Mouse (Mus musculus): ENCODE results near the gene Knstrn. TPM values are rescaled to one million over a fixed set of nuclear protein-coding genes. Genes with fewer than 3 reads are reported as not detected.

Knstrn gene
- total and polyA plus RNA-seq, 3 experiments, result 72.9 to 97.2 (median 72.9) TPM

- Histone ChIP-seq H3K4me1 (ENCODE audit: control insufficient read depth in 1 of 2, insufficient read depth in 2 of 2) (peaks cover 10 to 18% of the 10 kb centered on the region in 2 experiments), H3K4me3 (replicated peaks in 1 of 3; ENCODE audit: low read depth in 2 of 3, low read length in 2 of 3, poor library complexity in 1 of 3) (no peak overlapping the region), H3K4me2 (ENCODE audit: insufficient read depth, low read depth, poor library complexity, severe bottlenecking) (no peak overlapping the region), H3K9ac (ENCODE audit: insufficient read depth, low read depth) (no peak overlapping the region), H3K79me2 (replicated peaks; ENCODE audit: control insufficient read depth, extremely low read depth, insufficient read depth, poor library complexity, severe bottlenecking) (no peaks in the 10 kb centered on the region), H3K9me3 (replicated peaks; ENCODE audit: low read length) (peaks cover 4% of the 10 kb centered on the region), H3K27ac (ENCODE audit: insufficient read depth, low read depth) (no peak overlapping the region), H3K27me3 (replicated peaks) (no peaks in the 10 kb centered on the region), H3K36me3 (replicated peaks in 1 of 2; ENCODE audit: control insufficient read depth in 1 of 2, insufficient read depth in 1 of 2, low read length in 1 of 2) (no peaks in the 10 kb centered on the region)
- no peak for TF ChIP-seq USF2 (conservative IDR thresholded peaks at IDR 0.05; ENCODE audit: low read depth, low read length)
- no peak; the same call in 1 of the 2 replicates for TF ChIP-seq RAD21 (IDR thresholded peaks at IDR 0.05; ENCODE audit: low read depth, low read length)
- TF ChIP-seq ETS1 (conservative IDR thresholded peaks at IDR 0.05; ENCODE audit: low read depth, low read length), result no peak
- no peak for TF ChIP-seq MAFK (IDR thresholded peaks at IDR 0.05; ENCODE audit: insufficient replicate concordance, low read length)
- no peak for TF ChIP-seq NELFE (IDR thresholded peaks at IDR 0.05; ENCODE audit: low read depth, low read length)
- TF ChIP-seq CTCF (conservative IDR thresholded peaks at IDR 0.05 in 1 of 2, IDR thresholded peaks at IDR 0.05 in 1 of 2; ENCODE audit: low read depth in 2 of 2, low read length in 2 of 2), result 0 out of 4 replicates have a peak, but pooled peaks of 1 of the 2 experiments have one; percentile 10
- no peak for TF ChIP-seq RCOR1 (conservative IDR thresholded peaks at IDR 0.05; ENCODE audit: low read depth, low read length)
- TF ChIP-seq MEF2A (IDR thresholded peaks at IDR 0.05; ENCODE audit: borderline replicate concordance, low read depth, low read length), result no peak
- in situ Hi-C loops (cut with MboI; ENCODE audit: low pct_ligation_motif_present, low pct_unique_long_range_greater_than_20kb, low sequenced_read_pairs), result no loop called here
- dilution Hi-C loops (cut with MboI; ENCODE audit: extremely low pct_ligation_motif_present, extremely low pct_unique_long_range_greater_than_20kb, low sequenced_read_pairs), result no loop called here
- DNase-seq (ENCODE audit: extremely low read depth), result peak; percentile 5
Observed at GRCm38 (mm10) chr2:118846246-118846645, 32.4 kb downstream of the Knstrn start.

GRCm38 (mm10) chr2:118851756-118852155 lies 38.0 kb downstream of the Knstrn start:
- in situ Hi-C loops (cut with MboI; ENCODE audit: low pct_ligation_motif_present, low pct_unique_long_range_greater_than_20kb, low sequenced_read_pairs), result no loop called here
- dilution Hi-C loops (cut with MboI; ENCODE audit: extremely low pct_ligation_motif_present, extremely low pct_unique_long_range_greater_than_20kb, low sequenced_read_pairs), result no loop called here
- Histone ChIP-seq H3K79me2 (replicated peaks; ENCODE audit: control insufficient read depth, extremely low read depth, insufficient read depth, poor library complexity, severe bottlenecking) (no peaks in the 10 kb centered on the region), H3K9ac (ENCODE audit: insufficient read depth, low read depth) (no peak overlapping the region), H3K9me3 (replicated peaks; ENCODE audit: low read length) (no peaks in the 10 kb centered on the region), H3K4me1 (ENCODE audit: control insufficient read depth in 1 of 2, insufficient read depth in 2 of 2) (no peaks in the 10 kb centered on the region), H3K27me3 (replicated peaks) (no peaks in the 10 kb centered on the region), H3K27ac (ENCODE audit: insufficient read depth, low read depth) (no peak overlapping the region), H3K4me3 (replicated peaks in 1 of 3; ENCODE audit: low read depth in 2 of 3, low read length in 2 of 3, poor library complexity in 1 of 3) (no peak overlapping the region), H3K4me2 (ENCODE audit: insufficient read depth, low read depth, poor library complexity, severe bottlenecking) (no peak overlapping the region), H3K36me3 (replicated peaks in 1 of 2; ENCODE audit: control insufficient read depth in 1 of 2, insufficient read depth in 1 of 2, low read length in 1 of 2) (no peaks in the 10 kb centered on the region)
- DNase-seq (ENCODE audit: extremely low read depth), result no peak
- TF ChIP-seq ZKSCAN1 (IDR thresholded peaks at IDR 0.05; ENCODE audit: borderline replicate concordance, low read depth, low read length), result no peak

GRCm38 (mm10) chr2:118861454-118862339 lies 47.9 kb downstream of the Knstrn start, which contains the start of gene Ivd:
Gene Ivd (plus strand): TSS chr2:118861954.
- H3K9me3 ChIP-seq (replicated peaks; ENCODE audit: low read length), result no peaks in the 10 kb centered on the region
- H3K9ac ChIP-seq (ENCODE audit: insufficient read depth, low read depth), result peak within 1 kb of the TSS; percentile 80
- H3K4me3 ChIP-seq (replicated peaks in 1 of 3; ENCODE audit: low read depth in 2 of 3, low read length in 2 of 3, poor library complexity in 1 of 3), result peak within 1 kb of the TSS; percentile 77 to 85 (median 83)
- DNase-seq (ENCODE audit: extremely low read depth), result peak; percentile 95
- peaks cover 0 to 21% of the 10 kb centered on the region in 2 experiments for H3K36me3 ChIP-seq (replicated peaks in 1 of 2; ENCODE audit: control insufficient read depth in 1 of 2, insufficient read depth in 1 of 2, low read length in 1 of 2)
- no peak within 1 kb of the TSS for H3K27ac ChIP-seq (ENCODE audit: insufficient read depth, low read depth)
- in situ Hi-C loops (cut with MboI; ENCODE audit: low pct_ligation_motif_present, low pct_unique_long_range_greater_than_20kb, low sequenced_read_pairs), result no loop called here
- H3K27me3 ChIP-seq (replicated peaks), result peaks cover 2% of the 10 kb centered on the region
- H3K4me1 ChIP-seq (ENCODE audit: control insufficient read depth in 1 of 2, insufficient read depth in 2 of 2), result peaks cover 0 to 20% of the 10 kb centered on the region in 2 experiments; a peak in 2 of 4 replicates
- dilution Hi-C loops (cut with MboI; ENCODE audit: extremely low pct_ligation_motif_present, extremely low pct_unique_long_range_greater_than_20kb, low sequenced_read_pairs), result no loop called here
- H3K79me2 ChIP-seq (replicated peaks; ENCODE audit: control insufficient read depth, extremely low read depth, insufficient read depth, poor library complexity, severe bottlenecking), result no peaks in the 10 kb centered on the region; the same call in 1 of the 2 replicates
- peak within 1 kb of the TSS; percentile 99 for H3K4me2 ChIP-seq (ENCODE audit: insufficient read depth, low read depth, poor library complexity, severe bottlenecking)
- TF ChIP-seq CTCF (conservative IDR thresholded peaks at IDR 0.05 in 1 of 2, IDR thresholded peaks at IDR 0.05 in 1 of 2; ENCODE audit: low read depth in 2 of 2, low read length in 2 of 2) (no peak), E2F4 (IDR thresholded peaks at IDR 0.05; ENCODE audit: insufficient replicate concordance, low read depth, low read length) (no peak), POLR2A (IDR thresholded peaks at IDR 0.05; ENCODE audit: low read depth, low read length) (peak; percentile 87), MXI1 (IDR thresholded peaks at IDR 0.05; ENCODE audit: low read depth, low read length) (peak; percentile 60; the same call in 1 of the 2 replicates), ELF1 (IDR thresholded peaks at IDR 0.05; ENCODE audit: low read depth, low read length) (peak; percentile 50), USF1 (IDR thresholded peaks at IDR 0.05; ENCODE audit: low read depth, low read length) (no peak), CHD2 (IDR thresholded peaks at IDR 0.05; ENCODE audit: low read length) (peak; percentile 94), KAT2A (IDR thresholded peaks at IDR 0.05; ENCODE audit: insufficient replicate concordance, low read length) (0 out of 2 replicates have a peak, but pooled peaks have one; percentile 46), ZKSCAN1 (IDR thresholded peaks at IDR 0.05; ENCODE audit: borderline replicate concordance, low read depth, low read length) (no peak), GABPA (IDR thresholded peaks at IDR 0.05; ENCODE audit: insufficient replicate concordance, low read depth, low read length) (no peak), RAD21 (IDR thresholded peaks at IDR 0.05; ENCODE audit: low read depth, low read length) (no peak), NRF1 (IDR thresholded peaks at IDR 0.05; ENCODE audit: low read depth, low read length) (0 out of 2 replicates have a peak, but pooled peaks have one; percentile 38), SMC3 (IDR thresholded peaks at IDR 0.05; ENCODE audit: low read depth, low read length) (no peak), JUN (IDR thresholded peaks at IDR 0.05; ENCODE audit: insufficient read depth, low read depth, low read length) (no peak), ZC3H11A (IDR thresholded peaks at IDR 0.05; ENCODE audit: low read depth, low read length) (no peak), MAFK (IDR thresholded peaks at IDR 0.05; ENCODE audit: insufficient replicate concordance, low read length) (no peak), PAX5 (IDR thresholded peaks at IDR 0.05; ENCODE audit: low read length) (no peak), NELFE (IDR thresholded peaks at IDR 0.05; ENCODE audit: low read depth, low read length) (peak; percentile 75; the same call in 1 of the 2 replicates)

Measured in CH12.LX (cell line).